Mouse (Mus musculus): ENCODE measurements at regions not wholly inside any gene's neighbourhood (a gene's known extent, or its start where the extent isn't known, plus 50 kb on each side); places are given as distances from the start of the nearest gene placed in this dataset.

GRCm38 (mm10) chr14:53875736-53876135 lies 378.2 kb downstream of the Dad1 start:
- H3K4me1 ChIP-seq: no peaks in the 10 kb centered on the region
- H3K36me3 ChIP-seq: no peaks in the 10 kb centered on the region
- H3K27ac ChIP-seq (replicated peaks): no peak overlapping the region
- no peak for ATAC-seq (ENCODE audit: insufficient number of reproducible peaks, low FRiP score, low TSS enrichment, low read depth)
- WGBS: 61% methylated on average over 6 of the region's 6 CpGs
- no peak overlapping the region for H3K4me2 ChIP-seq (replicated peaks)
- no peak overlapping the region for H3K9ac ChIP-seq
- H3K9me3 ChIP-seq (replicated peaks): no peaks in the 10 kb centered on the region
- no peak overlapping the region for H3K4me3 ChIP-seq (replicated peaks)
- H3K27me3 ChIP-seq: no peaks in the 10 kb centered on the region

GRCm38 (mm10) chr14:53847049-53847448 lies 406.9 kb downstream of the Dad1 start:
- WGBS: 74% methylated on average over 7 of the region's 7 CpGs
- H3K27ac ChIP-seq (replicated peaks): no peak overlapping the region
- ATAC-seq (ENCODE audit: insufficient number of reproducible peaks, low FRiP score, low TSS enrichment, low read depth): no peak

GRCm38 (mm10) chr14:53845646-53846045 lies 408.3 kb downstream of the Dad1 start:
- Histone ChIP-seq H3K36me3 (no peaks in the 10 kb centered on the region), H3K9me3 (replicated peaks) (no peaks in the 10 kb centered on the region), H3K4me1 (no peaks in the 10 kb centered on the region), H3K4me3 (replicated peaks) (no peak overlapping the region), H3K9ac (no peak overlapping the region), H3K4me2 (replicated peaks) (no peak overlapping the region), H3K27me3 (no peaks in the 10 kb centered on the region), H3K27ac (replicated peaks) (no peak overlapping the region)
- 88% methylated on average over 9 of the region's 9 CpGs for WGBS
- no peak for ATAC-seq (ENCODE audit: insufficient number of reproducible peaks, low FRiP score, low TSS enrichment, low read depth)

More at GRCm38 (mm10) chr14:53847049-53847448, 406.9 kb downstream of the Dad1 start:
- Histone ChIP-seq H3K36me3 (no peaks in the 10 kb centered on the region), H3K9me3 (replicated peaks) (no peaks in the 10 kb centered on the region), H3K9ac (no peak overlapping the region), H3K4me1 (no peaks in the 10 kb centered on the region), H3K4me3 (replicated peaks) (no peak overlapping the region), H3K4me2 (replicated peaks) (no peak overlapping the region), H3K27me3 (no peaks in the 10 kb centered on the region)

DNA sequence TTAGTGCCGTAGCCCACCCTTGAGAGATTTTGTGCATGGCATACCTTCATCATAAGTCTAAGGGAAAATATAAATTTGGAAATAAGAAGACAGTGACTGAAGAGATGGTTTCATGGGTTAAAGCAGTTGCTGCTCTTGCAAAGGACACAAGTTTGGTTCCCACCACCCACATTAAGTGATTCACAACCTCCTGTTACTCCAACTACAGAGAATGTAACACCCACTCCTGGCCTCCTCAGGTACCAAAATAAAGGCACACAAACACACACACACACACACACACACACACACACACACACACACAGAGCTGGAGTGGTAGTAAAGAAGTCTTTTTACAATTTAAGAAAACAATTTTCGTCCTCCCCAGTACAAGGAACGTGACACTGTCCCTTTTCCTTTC lies 421.4 kb downstream of the Dad1 start:
- Histone ChIP-seq H3K9me3 (replicated peaks) (no peaks in the 10 kb centered on the region), H3K9ac (no peak overlapping the region), H3K36me3 (no peaks in the 10 kb centered on the region), H3K4me3 (replicated peaks) (no peak overlapping the region), H3K27ac (replicated peaks) (no peak overlapping the region), H3K4me2 (replicated peaks) (no peak overlapping the region), H3K4me1 (no peaks in the 10 kb centered on the region), H3K27me3 (no peaks in the 10 kb centered on the region)
- whole genome bisulfite sequencing: 84% methylated on average over 3 of the region's 3 CpGs
- ATAC-seq (ENCODE audit: insufficient number of reproducible peaks, low FRiP score, low TSS enrichment, low read depth): no peak

DNA sequence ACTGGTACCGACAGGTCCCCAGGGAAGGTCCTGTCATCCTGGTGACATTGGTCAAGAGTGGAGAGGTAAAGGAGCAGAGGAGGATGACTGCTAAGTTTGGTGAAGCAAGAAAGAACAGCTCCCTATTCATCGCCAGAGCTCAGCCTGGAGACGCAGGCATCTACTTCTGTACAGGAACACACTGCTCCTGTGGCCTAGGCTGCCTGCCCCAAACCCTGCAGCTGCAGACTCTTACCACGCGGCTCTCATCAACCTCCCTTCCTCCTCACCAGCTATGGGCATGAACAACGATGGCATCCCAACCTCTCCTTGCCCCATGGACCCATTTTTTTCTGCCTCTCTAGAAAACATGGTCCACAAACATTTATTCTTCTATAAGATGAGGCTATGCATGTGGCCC lies 422.3 kb downstream of the Dad1 start:
- H3K9me3 ChIP-seq (replicated peaks): no peaks in the 10 kb centered on the region
- WGBS: 83% methylated on average over 6 of the region's 6 CpGs
- no peak overlapping the region for H3K9ac ChIP-seq
- no peak overlapping the region for H3K27ac ChIP-seq (replicated peaks)
- H3K4me2 ChIP-seq (replicated peaks): no peak overlapping the region
- no peak overlapping the region for H3K4me3 ChIP-seq (replicated peaks)
- H3K36me3 ChIP-seq: no peaks in the 10 kb centered on the region
- no peaks in the 10 kb centered on the region for H3K4me1 ChIP-seq
- ATAC-seq (ENCODE audit: insufficient number of reproducible peaks, low FRiP score, low TSS enrichment, low read depth): no peak
- H3K27me3 ChIP-seq: no peaks in the 10 kb centered on the region

DNA sequence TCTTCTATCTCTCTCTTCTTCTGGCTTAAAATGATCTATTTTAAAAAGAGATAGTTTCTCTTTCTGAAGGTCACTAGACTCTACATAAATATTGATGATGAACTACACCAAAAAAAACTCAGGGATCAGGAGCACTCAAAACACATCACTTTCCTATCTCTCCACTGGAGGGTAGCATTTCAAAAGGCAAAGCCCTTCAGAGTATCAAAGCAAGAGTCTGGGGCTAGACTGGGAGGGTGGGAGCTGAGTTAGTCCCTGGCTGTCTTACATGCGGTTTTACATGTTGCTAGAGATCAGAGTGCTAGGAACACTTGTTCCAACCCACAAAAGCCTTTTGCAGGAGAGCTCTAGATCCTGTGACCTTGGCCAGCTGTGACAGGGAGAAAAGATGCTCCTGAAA lies 423.2 kb downstream of the Dad1 start:
- 33% methylated on average over 1 of the region's 1 CpGs for WGBS
- H3K27ac ChIP-seq (replicated peaks): no peak overlapping the region
- no peak for ATAC-seq (ENCODE audit: insufficient number of reproducible peaks, low FRiP score, low TSS enrichment, low read depth)

DNA sequence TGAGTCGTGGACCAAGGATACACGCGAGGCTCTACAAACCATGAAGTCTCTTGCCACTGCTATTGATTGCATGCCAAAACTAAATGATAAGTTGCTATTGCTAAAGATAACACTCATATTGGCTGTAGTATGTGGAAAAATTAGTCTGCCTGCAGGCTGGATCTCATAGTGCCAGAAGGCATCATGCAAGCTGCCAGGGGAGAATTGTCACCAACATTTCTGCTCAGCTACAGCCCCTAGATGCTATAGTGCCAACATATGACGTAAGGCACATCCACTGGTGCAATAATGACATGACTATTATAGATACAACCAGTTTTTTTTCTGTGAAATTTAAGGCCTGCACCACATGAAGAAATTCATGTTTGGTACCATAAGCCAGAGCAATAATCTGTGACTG lies 427.1 kb downstream of the Dad1 start:
- no peaks in the 10 kb centered on the region for H3K27me3 ChIP-seq
- H3K4me2 ChIP-seq (replicated peaks): no peak overlapping the region
- H3K4me1 ChIP-seq: no peaks in the 10 kb centered on the region
- no peaks in the 10 kb centered on the region for H3K9me3 ChIP-seq (replicated peaks)
- ATAC-seq (ENCODE audit: insufficient number of reproducible peaks, low FRiP score, low TSS enrichment, low read depth): no peak
- 94% methylated on average over 4 of the region's 4 CpGs for WGBS
- H3K27ac ChIP-seq (replicated peaks): no peak overlapping the region
- no peaks in the 10 kb centered on the region for H3K36me3 ChIP-seq
- no peak overlapping the region for H3K4me3 ChIP-seq (replicated peaks)
- no peak overlapping the region for H3K9ac ChIP-seq

More for the DNA sequence above, 423.2 kb downstream of the Dad1 start:
- no peaks in the 10 kb centered on the region for H3K36me3 ChIP-seq
- H3K9ac ChIP-seq: no peak overlapping the region
- no peak overlapping the region for H3K4me2 ChIP-seq (replicated peaks)
- H3K9me3 ChIP-seq (replicated peaks): no peaks in the 10 kb centered on the region
- no peak overlapping the region for H3K4me3 ChIP-seq (replicated peaks)
- no peaks in the 10 kb centered on the region for H3K27me3 ChIP-seq
- no peaks in the 10 kb centered on the region for H3K4me1 ChIP-seq

GRCm38 (mm10) chr14:53806231-53806630 lies 447.7 kb downstream of the Dad1 start:
- Histone ChIP-seq H3K4me1 (no peaks in the 10 kb centered on the region), H3K9me3 (replicated peaks) (no peaks in the 10 kb centered on the region), H3K36me3 (no peaks in the 10 kb centered on the region), H3K9ac (no peak overlapping the region), H3K27me3 (no peaks in the 10 kb centered on the region), H3K27ac (replicated peaks) (no peak overlapping the region), H3K4me3 (replicated peaks) (no peak overlapping the region), H3K4me2 (replicated peaks) (no peak overlapping the region)
- ATAC-seq (ENCODE audit: insufficient number of reproducible peaks, low FRiP score, low TSS enrichment, low read depth): no peak
- WGBS: 14% methylated on average over 3 of the region's 3 CpGs

GRCm38 (mm10) chr14:53803698-53804620 lies 449.9 kb downstream of the Dad1 start:
- Histone ChIP-seq H3K27ac (replicated peaks) (no peak overlapping the region), H3K4me2 (replicated peaks) (peak overlapping the region; percentile 42)

GRCm38 (mm10) chr14:53802547-53802946 lies 451.4 kb downstream of the Dad1 start:
- no peak overlapping the region for H3K4me3 ChIP-seq (replicated peaks)
- H3K9ac ChIP-seq: no peak overlapping the region
- H3K27me3 ChIP-seq: no peaks in the 10 kb centered on the region
- H3K4me1 ChIP-seq: no peaks in the 10 kb centered on the region
- H3K36me3 ChIP-seq: no peaks in the 10 kb centered on the region
- 77% methylated on average over 3 of the region's 3 CpGs for WGBS
- H3K4me2 ChIP-seq (replicated peaks): no peak overlapping the region
- ATAC-seq (ENCODE audit: insufficient number of reproducible peaks, low FRiP score, low TSS enrichment, low read depth): no peak
- no peaks in the 10 kb centered on the region for H3K9me3 ChIP-seq (replicated peaks)
- H3K27ac ChIP-seq (replicated peaks): no peak overlapping the region

More at GRCm38 (mm10) chr14:53803698-53804620, 449.9 kb downstream of the Dad1 start:
- no peak overlapping the region for H3K4me3 ChIP-seq (replicated peaks)
- H3K9me3 ChIP-seq (replicated peaks): no peaks in the 10 kb centered on the region
- no peak overlapping the region for H3K9ac ChIP-seq
- H3K27me3 ChIP-seq: no peaks in the 10 kb centered on the region
- no peaks in the 10 kb centered on the region for H3K4me1 ChIP-seq
- ATAC-seq (ENCODE audit: insufficient number of reproducible peaks, low FRiP score, low TSS enrichment, low read depth): no peak
- WGBS: 24% methylated on average over 17 of the region's 17 CpGs
- no peaks in the 10 kb centered on the region for H3K36me3 ChIP-seq

- Histone ChIP-seq H3K27ac (replicated peaks) (no peak overlapping the region), H3K27me3 (no peaks in the 10 kb centered on the region), H3K4me2 (replicated peaks) (no peak overlapping the region), H3K9ac (no peak overlapping the region), H3K4me1 (no peaks in the 10 kb centered on the region), H3K36me3 (no peaks in the 10 kb centered on the region), H3K9me3 (replicated peaks) (no peaks in the 10 kb centered on the region), H3K4me3 (replicated peaks) (no peak overlapping the region)
- whole genome bisulfite sequencing: 78% methylated on average over 11 of the region's 11 CpGs
- no peak for ATAC-seq (ENCODE audit: insufficient number of reproducible peaks, low FRiP score, low TSS enrichment, low read depth)
Measured at GRCm38 (mm10) chr14:53800508-53801136, 453.3 kb downstream of the Dad1 start.

All from embryonic facial prominence, embryonic 15.5 days (tissue).